Mouse (Mus musculus) heart, embryonic 14.5 days (tissue): ENCODE results near the gene Hist1h2bh. TPM values are rescaled to one million over a fixed set of nuclear protein-coding genes. Genes with fewer than 3 reads are reported as not detected.

Experiments used
- ATAC-seq: fragments of 200-750 bp; cut with Nextera tagmentation; 2 replicates; pipeline ENCODE4 v1.8.0; 2017; ENCODE audit warnings: low read depth, moderate TSS enrichment; ENCODE audit not compliant: insufficient number of reproducible peaks, insufficient read depth, low FRiP score
- H3K27ac ChIP-seq, 2 experiments: fragments of 200-500 bp in 1 of 2; fragments of 300-500 bp in 1 of 2; sonication (generic) in 1 of 2; replicated peaks in 1 of 2; 2 replicates each; pipeline ENCODE4 v1.5.1; 2012 to 2014; ENCODE audit warnings: low read depth in 2 of 2, low read length in 2 of 2, control low read depth in 1 of 2, mild to moderate bottlenecking in 1 of 2, mixed read lengths in 1 of 2; ENCODE audit not compliant: control insufficient read depth in 1 of 2, insufficient read depth in 1 of 2
- H3K27me3 ChIP-seq: fragments of 300-500 bp; sonication (generic); 2 replicates; pipeline ENCODE4 v1.6.1; 2014; ENCODE audit warnings: mild to moderate bottlenecking, low read length, control low read depth; ENCODE audit not compliant: control insufficient read depth, insufficient read depth
- H3K36me3 ChIP-seq: fragments of 300-500 bp; sonication (generic); 2 replicates; pipeline ENCODE4 v1.6.1; 2014; ENCODE audit warnings: mild to moderate bottlenecking, control low read depth, low read length, mixed read lengths; ENCODE audit not compliant: control insufficient read depth, insufficient read depth
- H3K4me1 ChIP-seq, 2 experiments: fragments of 200-500 bp in 1 of 2; fragments of 300-500 bp in 1 of 2; sonication (generic) in 1 of 2; 2 replicates each; pipeline ENCODE4 v1.6.1; 2012 to 2014; ENCODE audit warnings: low read length in 2 of 2, control low read depth in 1 of 2, mixed read lengths in 1 of 2; ENCODE audit not compliant: control insufficient read depth in 2 of 2, insufficient read depth in 2 of 2
- H3K4me2 ChIP-seq: fragments of 300-500 bp; sonication (generic); 2 replicates; pipeline ENCODE4 v1.6.1; 2014; ENCODE audit warnings: mild to moderate bottlenecking, low read length
- H3K4me3 ChIP-seq, 2 experiments: fragments of 200-500 bp in 1 of 2; fragments of 300-500 bp in 1 of 2; sonication (generic) in 1 of 2; 2 replicates each; pipeline ENCODE4 v1.5.1; 2012 to 2014; ENCODE audit warnings: low read length in 2 of 2, mild to moderate bottlenecking in 2 of 2, control low read depth in 1 of 2, low read depth in 1 of 2, moderate library complexity in 1 of 2; ENCODE audit not compliant: control insufficient read depth in 1 of 2, insufficient read depth in 1 of 2
- H3K9ac ChIP-seq: fragments of 300-500 bp; sonication (generic); 2 replicates; pipeline ENCODE4 v1.6.1; 2014; ENCODE audit warnings: mild to moderate bottlenecking, low read length
- H3K9me3 ChIP-seq: fragments of 300-500 bp; sonication (generic); 2 replicates; pipeline ENCODE4 v1.6.1; 2016; ENCODE audit warnings: low read length, control low read depth; ENCODE audit not compliant: control insufficient read depth
- WGBS: fragments of 180-500 bp; shearing (Covaris S2); extraction: QIAGEN DNeasy Blood & Tissue Kit; methylation state at CpG from one replicate; pipeline ENCODE4 v1.1.7; 2014; 5-methylcytosine and 5-hydroxymethylcytosine counted together
- polyA plus RNA-seq: library from polyadenylated mRNA; unstranded; fragments of >200 nt; fragmentation: Nextera tagmentation; extraction: Ambion mirVana; gene quantifications from 2 replicates; pipeline ENCODE4 v1.2.1, GENCODE M21; 2014

The Hist1h2bh gene
- polyA plus RNA-seq, 1 experiment from 2014 or later: 0.65 TPM

GRCm38 (mm10) chr13:23585029-23585441, 41.8 kb upstream of the Hist1h2bh start:
- ATAC-seq: no peak
- Histone ChIP-seq H3K9ac (peak overlapping the region; percentile 87), H3K27me3 (no peaks in the 10 kb centered on the region), H3K9me3 (no peaks in the 10 kb centered on the region), H3K4me1 (peaks cover 5 to 15% of the 10 kb centered on the region in 2 experiments), H3K36me3 (no peaks in the 10 kb centered on the region), H3K4me3 (peak overlapping the region; percentile 49 to 57), H3K4me2 (peak overlapping the region; percentile 91), H3K27ac (peak overlapping the region; percentile 95 to 98)
- under 1% methylated on average over 21 of the region's 21 CpGs for WGBS

GRCm38 (mm10) chr13:23584331-23584730, 41.1 kb upstream of the Hist1h2bh start:
- H3K4me3 ChIP-seq: peak overlapping the region in 1 of 2 experiments; percentile 49; a peak in 3 of 4 replicates
- ATAC-seq: no peak
- H3K27me3 ChIP-seq: no peaks in the 10 kb centered on the region
- no peaks in the 10 kb centered on the region for H3K36me3 ChIP-seq
- H3K9ac ChIP-seq: peak overlapping the region; percentile 87
- no peaks in the 10 kb centered on the region for H3K9me3 ChIP-seq
- H3K4me2 ChIP-seq: peak overlapping the region; percentile 91
- H3K27ac ChIP-seq: peak overlapping the region; percentile 95 to 98
- H3K4me1 ChIP-seq: peaks cover 5 to 15% of the 10 kb centered on the region in 2 experiments

GRCm38 (mm10) chr13:23583387-23584068, 40.3 kb upstream of the Hist1h2bh start:
- no peak overlapping the region for H3K9ac ChIP-seq
- H3K27me3 ChIP-seq: no peaks in the 10 kb centered on the region
- no peak overlapping the region; the same call in 1 of the 2 replicates for H3K4me2 ChIP-seq
- no peaks in the 10 kb centered on the region for H3K36me3 ChIP-seq
- ATAC-seq: no peak
- peaks cover 5 to 15% of the 10 kb centered on the region in 2 experiments for H3K4me1 ChIP-seq
- no peaks in the 10 kb centered on the region for H3K9me3 ChIP-seq
- H3K4me3 ChIP-seq: no peak overlapping the region
- peak overlapping the region; percentile 22 to 35 for H3K27ac ChIP-seq

GRCm38 (mm10) chr13:23582219-23583056, 39.2 kb upstream of the Hist1h2bh start:
- peak overlapping the region; percentile 85 for H3K4me2 ChIP-seq
- 20% methylated on average over 6 of the region's 6 CpGs for WGBS
- peaks cover 5 to 15% of the 10 kb centered on the region in 2 experiments for H3K4me1 ChIP-seq
- peak overlapping the region; percentile 50 to 58; a peak in 3 of 4 replicates for H3K4me3 ChIP-seq
- no peaks in the 10 kb centered on the region for H3K36me3 ChIP-seq
- no peak for ATAC-seq
- H3K9me3 ChIP-seq: no peaks in the 10 kb centered on the region
- peak overlapping the region; percentile 82 for H3K9ac ChIP-seq
- peak overlapping the region; percentile 78 to 79 for H3K27ac ChIP-seq
- no peaks in the 10 kb centered on the region for H3K27me3 ChIP-seq

GRCm38 (mm10) chr13:23581408-23582218, 38.4 kb upstream of the Hist1h2bh start, which contains the start of gene Hist1h4d:
Gene Hist1h4d (plus strand): TSS chr13:23581598.
- H3K4me2 ChIP-seq: peak within 1 kb of the TSS; percentile 85
- WGBS: under 1% methylated on average over 42 of the region's 43 CpGs
- H3K36me3 ChIP-seq: no peaks in the 10 kb centered on the region
- peak within 1 kb of the TSS; percentile 82 for H3K9ac ChIP-seq
- H3K9me3 ChIP-seq: no peaks in the 10 kb centered on the region
- H3K27me3 ChIP-seq: no peaks in the 10 kb centered on the region
- H3K4me1 ChIP-seq: peaks cover 4 to 19% of the 10 kb centered on the region in 2 experiments
- H3K4me3 ChIP-seq: peak within 1 kb of the TSS; percentile 50 to 58
- peak; percentile 80 for ATAC-seq
- peak within 1 kb of the TSS; percentile 78 to 79 for H3K27ac ChIP-seq

GRCm38 (mm10) chr13:23577835-23578234, 34.6 kb upstream of the Hist1h2bh start:
- 86% methylated on average over 1 of the region's 1 CpGs for WGBS
- Histone ChIP-seq H3K36me3 (no peaks in the 10 kb centered on the region), H3K9ac (no peak overlapping the region), H3K4me2 (no peak overlapping the region), H3K9me3 (no peaks in the 10 kb centered on the region), H3K27ac (no peak overlapping the region), H3K27me3 (no peaks in the 10 kb centered on the region), H3K4me3 (no peak overlapping the region), H3K4me1 (peaks cover 3 to 24% of the 10 kb centered on the region in 2 experiments)
- ATAC-seq: no peak
